Mouse (Mus musculus) MEL (cell line): ENCODE measurements around the gene Nptxr. TPM values are rescaled to one million over a fixed set of nuclear protein-coding genes. Genes with fewer than 3 reads are reported as not detected.

ENCODE experiments used
- DNase-seq: peaks from one replicate; pipeline ENCODE4 v3.0.0; 2011; ENCODE audit warnings: low read depth, low spot score
- H3K27ac ChIP-seq: 2 replicates; pipeline ENCODE4 v1.5.1; 2012; ENCODE audit warnings: low read depth, mild to moderate bottlenecking, control low read depth, low read length, moderate library complexity; ENCODE audit not compliant: control insufficient read depth
- H3K27me3 ChIP-seq, 2 experiments: fragments of 150-350 bp in 1 of 2; sonication (generic) in 1 of 2; 2 replicates each; pipeline ENCODE4 v1.6.1; 2012; ENCODE audit warnings: low read length in 2 of 2, mild to moderate bottlenecking in 2 of 2, improper control_type of control experiment in 1 of 2, moderate library complexity in 1 of 2; ENCODE audit not compliant: insufficient read depth in 2 of 2, control insufficient read depth in 1 of 2
- H3K36me3 ChIP-seq, 2 experiments: 2 replicates each; pipeline ENCODE4 v1.6.1; 2012 to 2014; ENCODE audit warnings: low read length in 2 of 2, improper control_type of control experiment in 1 of 2, inconsistent platforms in 1 of 2, mild to moderate bottlenecking in 1 of 2; ENCODE audit not compliant: insufficient read depth in 2 of 2, control insufficient read depth in 1 of 2
- H3K4me1 ChIP-seq, 2 experiments: fragments of 150-350 bp in 1 of 2; sonication (generic) in 1 of 2; 2 replicates each; pipeline ENCODE4 v1.6.1; 2012; ENCODE audit warnings: low read length in 2 of 2, improper control_type of control experiment in 1 of 2, mild to moderate bottlenecking in 1 of 2; ENCODE audit not compliant: insufficient read depth in 2 of 2, control insufficient read depth in 1 of 2
- H3K4me3 ChIP-seq, 2 experiments: fragments of 150-350 bp in 1 of 2; sonication (generic) in 1 of 2; 2 replicates each; pipeline ENCODE4 v1.5.1; 2012; ENCODE audit warnings: low read depth in 2 of 2, low read length in 2 of 2, mild to moderate bottlenecking in 2 of 2, moderate library complexity in 2 of 2, control low read depth in 1 of 2, improper control_type of control experiment in 1 of 2; ENCODE audit not compliant: control insufficient read depth in 1 of 2, insufficient read depth in 1 of 2
- H3K79me2 ChIP-seq: 2 replicates; pipeline ENCODE4 v1.6.1; 2012; ENCODE audit warnings: mild to moderate bottlenecking, low read length, moderate library complexity; ENCODE audit not compliant: control insufficient read depth, poor library complexity, insufficient read depth
- H3K9ac ChIP-seq: 2 replicates; pipeline ENCODE4 v1.6.1; 2012; ENCODE audit warnings: low read depth, mild to moderate bottlenecking, control low read depth, low read length, moderate library complexity; ENCODE audit not compliant: control insufficient read depth, poor library complexity, severe bottlenecking
- H3K9me3 ChIP-seq: fragments of 150-350 bp; sonication (generic); replicated peaks from 2 replicates; pipeline ENCODE4 v1.6.1; 2012; ENCODE audit warnings: mild to moderate bottlenecking, low read length, improper control_type of control experiment, moderate library complexity; ENCODE audit not compliant: insufficient read depth
- CHD1 ChIP-seq: IDR thresholded peaks from 2 replicates; pipeline ENCODE4 v1.6.1; 2012; ENCODE audit warnings: low read depth, mild to moderate bottlenecking, inconsistent platforms, low read length, improper control_type of control experiment
- CTCF ChIP-seq, 3 experiments: IDR thresholded peaks in 2 of 3; conservative IDR thresholded peaks in 1 of 3; 2 replicates each; pipeline ENCODE4 v1.5.1; 2011 to 2012; ENCODE audit warnings: low read length in 3 of 3, low read depth in 2 of 3, mild to moderate bottlenecking in 2 of 3, improper control_type of control experiment in 1 of 3, inconsistent platforms in 1 of 3, mixed read lengths in 1 of 3, moderate library complexity in 1 of 3; ENCODE audit not compliant: control insufficient read depth in 1 of 3, insufficient read depth in 1 of 3, poor library complexity in 1 of 3, severe bottlenecking in 1 of 3
- E2F4 ChIP-seq: IDR thresholded peaks from 2 replicates; pipeline ENCODE4 v1.6.1; 2011; ENCODE audit warnings: low read depth, low read length, improper control_type of control experiment, borderline replicate concordance
- ELF1 ChIP-seq: IDR thresholded peaks from 2 replicates; pipeline ENCODE4 v1.6.1; 2014; ENCODE audit warnings: low read depth, mild to moderate bottlenecking, inconsistent platforms, low read length, improper control_type of control experiment, moderate library complexity
- EP300 ChIP-seq, 2 experiments: IDR thresholded peaks; 2 replicates each; pipeline ENCODE4 v1.6.1; 2011; ENCODE audit warnings: improper control_type of control experiment in 2 of 2, low read length in 2 of 2, low read depth in 1 of 2, mild to moderate bottlenecking in 1 of 2
- ETS1 ChIP-seq: IDR thresholded peaks from 2 replicates; pipeline ENCODE4 v1.6.1; 2012; ENCODE audit warnings: low read depth, mild to moderate bottlenecking, inconsistent platforms, low read length, improper control_type of control experiment, moderate library complexity
- HCFC1 ChIP-seq: IDR thresholded peaks from 2 replicates; pipeline ENCODE4 v1.6.1; 2012; ENCODE audit warnings: low read depth, mild to moderate bottlenecking, inconsistent platforms, low read length, improper control_type of control experiment, moderate library complexity
- MAFK ChIP-seq: IDR thresholded peaks from 2 replicates; pipeline ENCODE4 v1.6.1; 2011; ENCODE audit warnings: low read depth, mild to moderate bottlenecking, low read length, improper control_type of control experiment, borderline replicate concordance
- MAX ChIP-seq: IDR thresholded peaks from 2 replicates; pipeline ENCODE4 v1.6.1; 2011; ENCODE audit warnings: low read length, improper control_type of control experiment
- MAZ ChIP-seq: IDR thresholded peaks from 2 replicates; pipeline ENCODE4 v1.6.1; 2012; ENCODE audit warnings: low read depth, mild to moderate bottlenecking, inconsistent platforms, low read length, improper control_type of control experiment
- MEF2A ChIP-seq: IDR thresholded peaks from 2 replicates; pipeline ENCODE4 v1.6.1; 2014; ENCODE audit warnings: low read depth, mild to moderate bottlenecking, inconsistent platforms, low read length, improper control_type of control experiment; ENCODE audit not compliant: poor library complexity, insufficient replicate concordance, severe bottlenecking; ENCODE audit errors: extremely low read depth
- MYC ChIP-seq: IDR thresholded peaks from 2 replicates; pipeline ENCODE4 v1.6.1; 2011; ENCODE audit warnings: low read depth, mild to moderate bottlenecking, low read length, improper control_type of control experiment, moderate library complexity
- NELFE ChIP-seq: IDR thresholded peaks from 2 replicates; pipeline ENCODE4 v1.6.1; 2011; ENCODE audit warnings: low read depth, low read length, improper control_type of control experiment
- NRF1 ChIP-seq: IDR thresholded peaks from 2 replicates; pipeline ENCODE4 v1.6.1; 2014; ENCODE audit warnings: low read depth, mild to moderate bottlenecking, inconsistent platforms, low read length, improper control_type of control experiment, moderate library complexity; ENCODE audit not compliant: poor library complexity, insufficient read depth, severe bottlenecking
- POLR2AphosphoS2 ChIP-seq: IDR thresholded peaks from 2 replicates; pipeline ENCODE4 v1.6.1; 2011; ENCODE audit warnings: low read length, improper control_type of control experiment
- POLR2AphosphoS5 ChIP-seq: IDR thresholded peaks from 2 replicates; pipeline ENCODE4 v1.6.1; 2012; ENCODE audit warnings: low read depth, borderline replicate concordance, mild to moderate bottlenecking, inconsistent platforms, low read length, moderate library complexity, mixed read lengths
- SIN3A ChIP-seq: IDR thresholded peaks from 2 replicates; pipeline ENCODE4 v1.6.1; 2012; ENCODE audit warnings: low read length, improper control_type of control experiment, inconsistent platforms
- SMC3 ChIP-seq: IDR thresholded peaks from 2 replicates; pipeline ENCODE4 v1.6.1; 2011; ENCODE audit warnings: low read depth, low read length, improper control_type of control experiment
- TAL1 ChIP-seq: IDR thresholded peaks from 2 replicates; pipeline ENCODE4 v1.6.1; 2012; ENCODE audit warnings: mild to moderate bottlenecking, inconsistent platforms, low read length, moderate library complexity, mixed read lengths
- TBP ChIP-seq: IDR thresholded peaks from 2 replicates; pipeline ENCODE4 v1.8.0; 2011; ENCODE audit warnings: low read depth, low read length, improper control_type of control experiment
- TCF12 ChIP-seq: IDR thresholded peaks from 2 replicates; pipeline ENCODE4 v1.6.1; 2014; ENCODE audit warnings: low read depth, mild to moderate bottlenecking, inconsistent platforms, low read length, improper control_type of control experiment, moderate library complexity
- UBTF ChIP-seq: IDR thresholded peaks from 2 replicates; pipeline ENCODE4 v1.6.1; 2012; ENCODE audit warnings: low read depth, mild to moderate bottlenecking, inconsistent platforms, low read length, improper control_type of control experiment, moderate library complexity, borderline replicate concordance; ENCODE audit not compliant: insufficient read depth
- ZC3H11A ChIP-seq: IDR thresholded peaks from 2 replicates; pipeline ENCODE4 v1.6.1; 2012; ENCODE audit warnings: low read depth, mild to moderate bottlenecking, inconsistent platforms, low read length, improper control_type of control experiment
- polyA plus RNA-seq, 2 experiments: library from polyadenylated mRNA; stranded (reverse) in 1 of 2; unstranded in 1 of 2; fragments of >175 nt in 1 of 2; fragments of >200 nt in 1 of 2; gene quantifications; 2 replicates each; pipeline versions ENCODE4 v1.2.1 to v1.2.4; 2012; ENCODE audit warnings: low replicate concordance in 2 of 2, low read depth in 1 of 2; ENCODE audit not compliant: insufficient read length in 2 of 2, insufficient read depth in 1 of 2, missing spikeins in 1 of 2
- total RNA-seq: library from RNA; depleted of rRNA; stranded (reverse); fragments of 300-350 nt; gene quantifications from 2 replicates; pipeline ENCODE4 v1.2.3, GENCODE M21; 2012

Gene Nptxr
- total and polyA plus RNA-seq, 3 experiments: 0.04 to 0.33 TPM; not detected in 1

DNA sequence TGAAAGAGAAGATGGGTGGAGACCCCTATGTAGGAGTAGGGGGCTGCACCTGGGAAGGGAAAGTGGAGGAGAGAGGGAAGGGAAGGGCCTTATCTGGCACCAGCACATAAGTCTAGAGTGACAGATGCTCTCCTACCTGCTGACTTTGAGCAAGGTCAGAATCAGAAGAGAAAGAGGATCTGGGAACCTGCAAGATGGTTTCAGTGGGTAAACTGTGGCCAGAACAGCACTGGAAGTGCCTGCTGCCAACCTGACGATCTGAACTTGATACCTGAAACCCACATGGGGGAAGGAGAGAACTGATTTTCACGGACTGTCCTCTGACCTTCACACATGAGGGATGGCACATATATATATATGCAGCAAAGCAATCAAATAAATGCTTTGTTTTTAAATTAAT, 35.7 kb upstream of the Nptxr start:
- H3K9ac ChIP-seq: no peak overlapping the region
- TF ChIP-seq ETS1: no peak
- TF ChIP-seq POLR2AphosphoS5: no peak
- no peak for TF ChIP-seq CHD1
- no peak for TF ChIP-seq NRF1
- TF ChIP-seq NELFE: no peak
- TF ChIP-seq MYC: no peak
- no peak for TF ChIP-seq POLR2AphosphoS2
- no peak for TF ChIP-seq MAX
- TF ChIP-seq SIN3A: no peak
- TF ChIP-seq TCF12: no peak
- no peak for TF ChIP-seq MAFK
- TF ChIP-seq, all 39 proteins: peak for 0
- H3K4me3 ChIP-seq: no peak overlapping the region
- peaks cover 0 to 2% of the 10 kb centered on the region in 2 experiments; a peak in 3 of 4 replicates for H3K27me3 ChIP-seq
- peaks cover 2% of the 10 kb centered on the region; the same call in 1 of the 2 replicates for H3K79me2 ChIP-seq
- H3K27ac ChIP-seq: no peak overlapping the region
- no peaks in the 10 kb centered on the region for H3K9me3 ChIP-seq
- H3K4me1 ChIP-seq: 0 out of 4 replicates have a peak, but pooled peaks cover 0 to 3% of the 10 kb centered on the region in 2 experiments
- no peak for DNase-seq
- H3K36me3 ChIP-seq: no peaks in the 10 kb centered on the region

DNA sequence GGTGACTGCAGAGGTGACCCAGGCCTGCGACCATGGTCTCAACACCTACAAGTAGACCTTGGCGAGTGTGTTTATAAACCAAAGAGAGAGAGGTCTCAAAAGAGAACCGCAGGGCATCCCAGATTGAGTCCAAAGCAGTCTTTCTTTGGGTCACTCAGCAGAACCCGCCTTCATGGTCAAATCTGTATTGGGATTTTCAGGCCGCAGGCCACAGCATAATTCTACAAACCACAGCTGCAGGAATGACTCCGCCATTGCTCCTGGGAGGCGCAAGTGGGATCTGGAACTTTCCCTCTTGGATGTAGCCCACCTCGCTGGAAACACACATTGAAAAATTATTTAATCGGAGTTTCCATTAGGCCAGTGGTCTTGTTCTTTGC, 30.3 kb upstream of the Nptxr start:
- no peaks in the 10 kb centered on the region for H3K9me3 ChIP-seq
- H3K4me3 ChIP-seq: peak overlapping the region in 1 of 2 experiments; percentile 83; a peak in 1 of 4 replicates
- H3K27ac ChIP-seq: 0 out of 2 replicates have a peak overlapping the region, but pooled peaks have one; percentile 58
- H3K9ac ChIP-seq: peak overlapping the region; percentile 72
- H3K27me3 ChIP-seq: peaks cover 0 to 2% of the 10 kb centered on the region in 2 experiments; a peak in 3 of 4 replicates
- peaks cover 0 to 13% of the 10 kb centered on the region in 2 experiments; a peak in 2 of 4 replicates for H3K36me3 ChIP-seq
- no peak for DNase-seq
- H3K4me1 ChIP-seq: peaks cover 0 to 15% of the 10 kb centered on the region in 2 experiments; a peak in 1 of 4 replicates
- H3K79me2 ChIP-seq: peaks cover 19% of the 10 kb centered on the region
- TF ChIP-seq MYC: no peak
- TF ChIP-seq ELF1: no peak
- TF ChIP-seq ZC3H11A: no peak
- TF ChIP-seq TBP: no peak
- TF ChIP-seq EP300 (IDR thresholded peaks at IDR 0.05; ENCODE audit: low read depth in 1 of 2, low read length in 2 of 2): no peak
- TF ChIP-seq TAL1: no peak
- TF ChIP-seq MEF2A: no peak
- TF ChIP-seq CHD1: no peak
- TF ChIP-seq E2F4: no peak
- no peak for TF ChIP-seq NELFE
- TF ChIP-seq CTCF (IDR thresholded peaks at IDR 0.05 in 2 of 3, conservative IDR thresholded peaks at IDR 0.05 in 1 of 3; ENCODE audit: control insufficient read depth in 1 of 3, insufficient read depth in 1 of 3, low read depth in 2 of 3, low read length in 3 of 3, poor library complexity in 1 of 3, severe bottlenecking in 1 of 3): no peak
- TF ChIP-seq SMC3: no peak
- no peak for TF ChIP-seq ETS1
- TF ChIP-seq HCFC1: no peak
- no peak for TF ChIP-seq MAZ
- TF ChIP-seq UBTF: no peak
